Mouse (Mus musculus) stomach, adult 2 months (tissue): Measurements from ENCODE around the gene Gm10251. TPM values are rescaled to one million over a fixed set of nuclear protein-coding genes. Genes with fewer than 3 reads are reported as not detected.

Experiments used
- polyA plus RNA-seq: library from polyadenylated mRNA; depleted of rRNA; stranded (reverse); fragments of >200 nt; gene quantifications from 2 replicates; pipeline ENCODE4 v1.2.3, GENCODE M21; 2012; rRNA removed

The Gm10251 gene
- polyA plus RNA-seq: not detected in 2 replicates

DNA sequence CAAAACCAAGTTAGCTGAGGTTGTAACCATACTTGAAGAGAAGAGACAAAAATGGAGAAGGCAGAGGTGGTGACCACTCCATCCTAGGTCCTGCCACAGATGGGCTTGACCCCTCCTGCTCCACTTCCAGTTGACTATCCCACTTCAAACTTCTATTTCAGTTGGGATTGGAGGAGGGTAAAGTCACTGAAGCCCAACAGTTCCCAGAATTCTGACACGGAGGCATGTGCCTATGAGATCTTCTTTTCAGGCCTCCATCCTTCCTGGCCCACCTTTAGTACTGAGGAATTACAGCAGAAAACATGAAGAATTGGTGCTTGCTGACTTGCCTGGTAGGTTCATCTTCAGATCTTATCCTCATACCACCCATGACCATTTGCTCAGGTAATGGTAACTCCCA, at the start of gene Gm10251:
Gm10251 (minus strand) TSS at position 101 of the 400 bp plus-strand sequence.

DNA sequence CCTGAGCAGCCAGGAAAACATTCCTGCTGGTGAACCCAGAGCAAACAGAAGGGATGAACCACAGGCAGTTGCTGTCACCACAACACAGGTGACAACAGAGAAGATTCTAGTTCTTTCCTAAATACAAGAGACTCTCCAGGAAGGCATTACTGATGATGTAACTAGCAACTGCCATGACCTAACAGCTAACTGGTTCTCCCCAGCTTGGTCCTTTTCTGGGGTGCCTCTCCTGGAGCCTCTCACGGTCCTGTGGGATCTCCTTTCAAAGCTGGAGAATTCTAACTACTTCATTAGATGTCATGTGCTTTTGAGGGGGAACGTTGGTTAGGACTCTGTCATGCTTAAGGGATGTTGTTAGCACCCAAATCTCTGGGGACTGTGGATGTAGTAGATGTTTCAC, 36.2 kb upstream of the Gm10251 start, which contains the start of gene Gm8050:
Gm8050 (minus strand) TSS at position 101 of the 400 bp plus-strand sequence.

GRCm38 (mm10) chr14:6622318-6622717, 61.7 kb downstream of the Gm10251 start, which contains the start of gene Gm3460:
Gene Gm3460 (minus strand): TSS chr14:6622418.

GRCm38 (mm10) chr14:6590513-6590912, 93.5 kb downstream of the Gm10251 start, which contains the start of gene Gm3629:
Gene Gm3629 (minus strand): TSS chr14:6590613.

Other genes with a start within 250 kb of the Gm10251 start
- not detected in 2 replicates for gene Gm3594, start 239.6 kb downstream of the Gm10251 start, polyA plus RNA-seq
- gene Gm8356, start 146.9 kb downstream of the Gm10251 start, polyA plus RNA-seq: not detected in 2 replicates
- not detected in 2 replicates for gene Gm3629, start 93.6 kb downstream of the Gm10251 start, polyA plus RNA-seq
- not detected in 2 replicates for gene Gm3460, start 61.8 kb downstream of the Gm10251 start, polyA plus RNA-seq
- gene Gm8050, start 36.1 kb upstream of the Gm10251 start, polyA plus RNA-seq: not detected in 2 replicates
- not detected in 2 replicates for gene Gm3636, start 58.2 kb upstream of the Gm10251 start, polyA plus RNA-seq
- gene Gm8362, start 90.2 kb upstream of the Gm10251 start, polyA plus RNA-seq: not detected in 2 replicates
- not detected in 2 replicates for gene Gm3642, start 156.1 kb upstream of the Gm10251 start, polyA plus RNA-seq
- not detected in 2 replicates for gene Gm3667, start 205.8 kb upstream of the Gm10251 start, polyA plus RNA-seq